Mouse (Mus musculus) MEL-GATA-1-ER (cell line): Measurements from ENCODE around the gene Rab3gap1.
A peak's percentile ranks its signal among the peaks of the same experiment; 100 is the strongest.
"Not testable (repeated sequence)": the region's sequence is repeated elsewhere in the genome, so short reads cannot be mapped to it uniquely, and the experiment has no call there.

Source experiments
- DNase-seq: peaks from one replicate; pipeline ENCODE4 v3.0.0-alpha.2; 2012; ENCODE audit warnings: low read depth; ENCODE audit errors: extremely low read depth

The Rab3gap1 gene

GRCm38 (mm10) chr1:127915802-127916201 lies 47.2 kb downstream of the Rab3gap1 start:
- no peak for DNase-seq

GRCm38 (mm10) chr1:127933405-127933804 lies 64.8 kb downstream of the Rab3gap1 start:
- no peak for DNase-seq

- no peak for DNase-seq
These were observed 65.7 kb downstream of the Rab3gap1 start for GRCm38 (mm10) chr1:127934322-127934721.

GRCm38 (mm10) chr1:127937277-127937676 lies 68.7 kb downstream of the Rab3gap1 start:
- no peak for DNase-seq

GRCm38 (mm10) chr1:127942231-127942630 lies 73.7 kb downstream of the Rab3gap1 start:
- no peak for DNase-seq

GRCm38 (mm10) chr1:127943516-127943915 lies 74.9 kb downstream of the Rab3gap1 start:
- DNase-seq, result no peak

GRCm38 (mm10) chr1:127945696-127946575 lies 77.4 kb downstream of the Rab3gap1 start:
- DNase-seq, result no peak

GRCm38 (mm10) chr1:127946615-127947249 lies 78.2 kb downstream of the Rab3gap1 start:
- DNase-seq, result no peak

GRCm38 (mm10) chr1:127948748-127949147 lies 80.2 kb downstream of the Rab3gap1 start:
- DNase-seq, result no peak

GRCm38 (mm10) chr1:127952276-127952675 lies 83.7 kb downstream of the Rab3gap1 start:
- DNase-seq, result no peak

- DNase-seq, result not testable (repeated sequence)
These were observed 85.6 kb downstream of the Rab3gap1 start for GRCm38 (mm10) chr1:127954198-127954597.

GRCm38 (mm10) chr1:127954800-127955199 lies 86.2 kb downstream of the Rab3gap1 start:
- no peak for DNase-seq

- DNase-seq, result no peak
These were observed 88.0 kb downstream of the Rab3gap1 start for GRCm38 (mm10) chr1:127956524-127956923.

GRCm38 (mm10) chr1:127958801-127959200 lies 90.2 kb downstream of the Rab3gap1 start:
- no peak for DNase-seq

GRCm38 (mm10) chr1:127959312-127959718 lies 90.7 kb downstream of the Rab3gap1 start:
- no peak for DNase-seq

GRCm38 (mm10) chr1:127961140-127961539 lies 92.6 kb downstream of the Rab3gap1 start:
- no peak for DNase-seq

GRCm38 (mm10) chr1:127963326-127963725 lies 94.8 kb downstream of the Rab3gap1 start:
- peak; percentile 13 for DNase-seq

- DNase-seq, result no peak
These were observed 102.3 kb downstream of the Rab3gap1 start for GRCm38 (mm10) chr1:127970870-127971269.

- no peak for DNase-seq
These were observed 105.5 kb downstream of the Rab3gap1 start for GRCm38 (mm10) chr1:127974082-127974481.

- DNase-seq, result no peak
These were observed 107.1 kb downstream of the Rab3gap1 start for GRCm38 (mm10) chr1:127975676-127976075.

GRCm38 (mm10) chr1:127976106-127976505 lies 107.5 kb downstream of the Rab3gap1 start:
- no peak for DNase-seq

GRCm38 (mm10) chr1:127978125-127978524 lies 109.6 kb downstream of the Rab3gap1 start:
- no peak for DNase-seq
